Mouse (Mus musculus) gastrocnemius, postnatal 10 days (tissue): ENCODE results near the gene Parp6. TPM values are rescaled to one million over a fixed set of nuclear protein-coding genes. Genes with fewer than 3 reads are reported as not detected.

Source experiments
- DNase-seq: peaks from one replicate; pipeline ENCODE4 v3.0.0; 2021; ENCODE audit warnings: mixed read lengths
- long read RNA-seq, 2 experiments: library from polyadenylated mRNA; stranded (forward); transcript quantifications; one replicate each; pipeline ENCODE4 v2.0.0; 2021
- total RNA-seq, 2 experiments: library from RNA; stranded (reverse); gene quantifications; 2 replicates each; pipeline ENCODE4 v1.2.3; 2021

Parp6 gene
- 10 to 100 TPM; 11.9 to 19.0 TPM for total RNA-seq
- long read RNA-seq, experiment 1, partial matches to known transcripts, result 1 of 28 reads
- long read RNA-seq, experiment 1, other reads (novel, unspliced or antisense), result 25 of 28 reads
- long read RNA-seq, experiment 2, partial matches to known transcripts, result 0 of 21 reads
- long read RNA-seq, experiment 2, other reads (novel, unspliced or antisense), result 19 of 21 reads

DNA sequence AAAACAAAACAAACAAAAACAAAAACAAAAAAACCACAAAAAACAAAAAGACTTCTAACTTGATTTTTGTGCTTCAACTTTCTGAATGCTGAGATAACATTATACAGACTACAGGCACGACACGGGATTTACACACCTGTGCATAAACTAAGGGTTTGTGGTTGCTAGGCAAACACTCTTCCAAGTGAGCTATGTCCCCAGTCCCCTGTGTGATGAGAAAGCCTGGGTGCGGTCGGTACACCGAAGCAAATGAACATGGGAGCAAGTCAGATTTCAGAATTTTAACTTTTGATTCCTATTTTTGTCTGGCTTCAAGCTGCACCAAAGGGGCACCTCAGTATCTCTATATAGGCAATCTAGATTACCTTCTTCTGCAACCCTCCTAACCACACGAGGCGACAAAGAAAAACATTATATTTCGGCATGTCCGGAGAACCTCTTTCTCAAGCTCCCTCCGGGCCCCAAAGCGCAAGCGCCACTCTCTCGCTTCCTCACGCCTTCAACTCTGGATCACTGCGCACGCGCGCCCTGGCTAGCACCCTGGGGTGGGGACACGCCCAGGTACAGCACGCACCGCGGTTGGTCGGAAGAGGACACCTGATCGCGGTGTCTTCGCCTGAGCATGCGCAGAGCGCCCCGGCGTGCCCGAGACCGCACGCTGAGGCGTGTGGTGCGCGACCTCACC, at the start of gene Parp6:
Parp6 (plus strand) TSS at position 663 of the 685 bp plus-strand sequence.
- peak; percentile 100 for DNase-seq

GRCm38 (mm10) chr9:59571852-59572251, 45.2 kb upstream of the Parp6 start:
- DNase-seq, result no peak

DNA sequence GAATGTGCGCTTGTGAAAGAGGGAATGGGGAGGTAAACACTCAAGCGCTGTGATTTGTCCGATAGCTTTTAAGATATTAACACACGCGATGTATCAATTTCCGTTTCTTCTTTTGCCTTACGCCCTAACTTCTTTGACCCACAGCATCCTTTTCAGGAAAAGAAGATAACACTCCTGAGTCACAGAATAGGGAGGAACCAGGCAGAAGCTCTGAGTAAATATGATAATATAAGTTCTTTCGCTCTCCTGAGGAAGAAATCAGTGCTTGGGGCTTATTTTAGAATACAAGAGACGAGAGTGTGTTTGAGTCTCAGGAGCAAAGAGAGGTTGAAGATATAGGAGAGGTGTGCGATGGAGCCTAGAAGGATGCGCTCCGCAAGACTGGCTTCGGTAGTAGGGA, 39.7 kb upstream of the Parp6 start:
- DNase-seq, result no peak

DNA sequence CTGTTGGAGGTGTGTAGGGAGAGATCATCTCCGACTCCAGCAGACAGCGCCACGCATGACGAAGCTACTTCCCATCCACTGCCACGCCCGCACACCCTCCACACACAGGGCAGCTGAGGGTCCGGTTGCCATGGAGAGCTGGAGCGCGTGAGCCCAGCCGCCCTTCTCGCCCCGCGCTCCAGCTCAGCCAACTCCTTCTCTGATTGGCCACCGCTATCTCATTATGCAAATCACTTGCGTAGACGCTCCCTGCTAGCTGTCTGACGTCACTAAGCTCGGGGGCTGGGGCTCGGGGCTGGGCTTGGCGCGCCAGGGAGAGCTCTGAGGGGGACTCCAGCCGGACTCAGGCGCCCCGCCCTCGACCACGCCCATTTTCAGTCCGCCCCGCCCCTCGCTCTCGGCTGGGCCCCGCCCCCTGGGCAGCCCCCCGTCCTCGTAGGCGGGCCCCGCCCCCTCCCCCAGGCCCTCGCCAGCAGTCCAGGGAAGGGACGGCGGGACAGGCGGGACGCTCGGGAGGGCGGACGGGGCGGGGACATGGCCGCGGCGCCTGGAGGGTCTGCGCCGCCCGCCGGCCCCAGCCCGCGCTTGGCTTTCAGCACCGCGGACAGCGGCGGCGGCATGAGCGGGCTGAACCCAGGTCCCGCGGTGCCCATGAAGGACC, 39.1 kb upstream of the Parp6 start, which contains the start of gene Celf6:
Celf6 (plus strand) TSS at position 74 of the 661 bp plus-strand sequence.
- DNase-seq, result peak; percentile 77

GRCm38 (mm10) chr9:59578505-59578867, 38.6 kb upstream of the Parp6 start:
- DNase-seq, result no peak

DNA sequence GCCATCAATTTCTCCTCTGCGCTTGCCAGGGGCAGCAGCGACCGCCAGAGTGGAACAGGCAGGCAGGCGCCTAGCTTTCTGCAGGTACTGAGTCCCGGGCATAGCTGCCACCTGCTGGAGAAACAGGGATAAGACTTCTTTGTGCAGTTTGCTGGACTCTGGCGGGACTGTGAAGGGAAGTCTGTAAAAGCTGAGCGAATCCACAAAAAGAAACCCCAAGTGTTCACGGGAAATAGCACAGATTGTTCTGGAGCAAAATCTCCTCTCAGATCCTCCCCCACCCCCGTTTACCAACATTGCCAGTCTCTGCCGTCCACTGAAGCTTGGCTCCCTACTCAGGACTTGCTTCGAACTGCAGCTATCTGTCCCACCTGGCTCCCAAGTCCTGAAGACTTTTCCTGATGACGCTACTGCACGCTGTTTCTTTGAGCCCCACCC, 32.2 kb upstream of the Parp6 start:
- DNase-seq, result peak; percentile 65

GRCm38 (mm10) chr9:59588252-59588651, 28.8 kb upstream of the Parp6 start:
- no peak for DNase-seq

- DNase-seq, result no peak
Observed at GRCm38 (mm10) chr9:59588710-59589671, 28.1 kb upstream of the Parp6 start.

DNA sequence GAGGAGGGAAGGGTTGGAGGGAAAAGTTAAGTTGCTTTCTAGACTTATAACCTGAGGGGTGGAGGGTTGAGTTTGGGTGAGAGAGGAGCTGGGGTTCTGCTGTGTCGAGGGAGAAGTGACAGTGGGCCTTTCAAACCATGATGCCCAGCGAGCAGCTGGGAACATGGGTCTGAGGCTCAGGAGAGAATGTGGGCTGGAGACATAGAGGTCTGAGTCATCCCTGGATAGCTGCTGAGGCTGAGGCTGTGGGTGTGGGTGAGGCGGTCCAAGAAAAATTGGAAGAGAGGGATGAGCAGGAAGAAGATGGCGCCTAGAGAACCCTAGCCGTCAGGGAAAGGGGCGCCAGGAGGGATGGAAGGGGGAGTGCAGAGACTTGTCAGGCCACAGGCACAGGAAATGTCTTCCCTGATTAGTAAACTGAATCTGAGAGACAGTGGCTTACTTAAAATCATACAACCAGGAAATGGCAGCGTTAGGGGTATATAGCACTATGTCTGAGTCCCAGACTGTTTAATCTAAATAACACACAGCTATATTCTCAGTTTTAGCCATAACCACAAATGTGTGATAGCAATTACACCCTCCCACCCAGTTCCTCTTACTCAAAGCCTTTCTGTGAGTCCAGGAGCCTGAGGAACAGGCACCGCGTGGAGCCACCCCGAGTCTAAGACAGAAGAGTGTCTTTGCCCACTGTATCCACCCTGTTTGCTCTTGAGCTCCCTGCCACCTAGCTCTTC, 27.2 kb upstream of the Parp6 start:
- DNase-seq, result no peak

GRCm38 (mm10) chr9:59601661-59602060, 15.4 kb upstream of the Parp6 start:
- no peak for DNase-seq

- DNase-seq, result no peak
Observed at GRCm38 (mm10) chr9:59605967-59606366, 11.1 kb upstream of the Parp6 start.

GRCm38 (mm10) chr9:59610950-59611349, 6.1 kb upstream of the Parp6 start:
- no peak for DNase-seq

DNA sequence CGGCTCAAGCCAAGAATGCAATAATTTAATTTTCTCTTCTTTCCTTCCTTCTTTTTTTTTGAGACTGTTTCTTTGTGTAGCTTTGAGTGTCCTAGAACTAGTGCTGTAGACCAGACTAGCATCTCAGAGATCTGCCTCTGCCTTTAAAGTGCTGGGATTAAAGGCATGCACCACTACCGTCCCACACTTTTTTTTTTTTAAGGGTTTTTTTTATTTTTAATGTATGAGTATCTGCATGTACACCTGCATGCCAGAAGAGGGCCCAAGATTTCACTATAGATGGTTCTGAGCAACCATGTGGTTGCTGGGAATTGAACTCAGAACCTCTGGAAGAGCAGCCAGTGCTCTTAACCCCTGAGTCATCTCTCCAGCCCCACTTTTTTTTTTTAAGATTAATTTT, 1.3 kb upstream of the Parp6 start:
- no peak for DNase-seq

DNA sequence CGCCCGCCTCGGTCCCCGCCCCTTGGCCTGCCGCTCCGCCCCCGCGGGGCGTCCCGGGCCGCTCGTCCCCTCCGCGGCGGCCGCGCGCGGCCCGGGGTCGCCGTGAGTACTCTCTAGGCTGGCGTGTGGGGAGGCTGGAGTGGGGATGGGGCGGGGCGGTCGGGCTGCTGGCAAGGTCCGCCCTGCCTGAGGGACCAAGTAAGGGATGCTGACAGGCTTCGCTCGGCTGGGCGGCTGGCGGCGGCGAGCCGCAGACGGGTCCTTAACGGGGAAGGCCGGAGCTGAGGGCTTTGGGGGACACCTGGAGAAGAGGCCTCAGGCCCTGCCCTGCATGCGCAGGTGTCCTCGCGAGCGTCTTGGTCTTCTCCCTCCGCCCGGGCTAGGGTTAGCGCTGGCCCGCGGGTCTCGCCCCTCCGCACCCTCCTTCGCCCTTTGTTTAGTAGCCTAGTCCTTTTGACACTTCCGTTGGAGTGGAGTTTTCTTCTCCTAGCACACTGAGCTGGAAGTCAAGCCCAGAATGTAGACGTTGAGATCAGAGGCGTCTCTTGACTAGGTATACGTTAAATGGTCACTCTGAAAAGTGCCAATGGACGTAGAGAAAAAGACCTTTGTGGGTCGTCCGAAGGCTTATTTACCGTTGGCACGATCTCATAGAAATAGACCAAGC, 356 bp downstream of the Parp6 start:
- DNase-seq, result no peak

DNA sequence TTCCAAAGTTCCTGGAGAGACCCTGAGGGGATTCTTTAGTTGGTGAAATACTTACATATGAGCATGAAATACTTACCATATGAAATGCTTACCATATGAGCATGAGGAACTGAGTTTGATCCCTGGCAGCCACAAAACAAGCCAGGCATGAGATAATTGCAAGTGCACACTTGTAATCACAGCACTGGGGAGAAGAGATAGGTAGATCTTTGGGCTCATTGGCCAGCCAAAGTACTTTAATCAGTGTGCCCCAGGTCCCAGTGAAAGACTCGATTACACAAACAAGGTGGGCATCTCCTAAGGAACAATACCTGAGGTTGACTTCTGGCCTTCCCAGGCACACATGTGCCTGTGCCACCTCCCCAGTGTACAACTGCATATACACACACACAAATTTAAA, 21.3 kb downstream of the Parp6 start:
- DNase-seq, result no peak

DNA sequence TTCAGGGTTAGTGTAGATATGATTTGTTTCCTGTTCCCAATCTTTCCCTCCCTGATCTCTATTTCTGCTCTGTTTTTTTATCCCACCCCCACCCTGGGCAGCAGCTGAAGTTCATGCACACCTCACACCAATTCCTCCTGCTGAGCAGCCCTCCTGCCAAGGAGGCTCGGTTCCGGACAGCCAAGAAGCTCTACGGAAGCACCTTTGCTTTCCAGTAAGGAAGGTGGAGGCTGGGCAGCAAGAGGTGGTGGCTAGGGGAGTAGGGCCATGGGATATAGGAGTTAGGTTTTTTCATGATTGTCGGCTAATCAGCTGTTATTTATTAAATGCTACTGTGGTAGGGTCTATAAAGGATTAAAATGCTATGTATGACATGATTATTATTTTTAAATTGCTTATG, 22.9 kb downstream of the Parp6 start:
- no peak for DNase-seq

GRCm38 (mm10) chr9:59641320-59641719, 24.2 kb downstream of the Parp6 start:
- DNase-seq, result no peak

DNA sequence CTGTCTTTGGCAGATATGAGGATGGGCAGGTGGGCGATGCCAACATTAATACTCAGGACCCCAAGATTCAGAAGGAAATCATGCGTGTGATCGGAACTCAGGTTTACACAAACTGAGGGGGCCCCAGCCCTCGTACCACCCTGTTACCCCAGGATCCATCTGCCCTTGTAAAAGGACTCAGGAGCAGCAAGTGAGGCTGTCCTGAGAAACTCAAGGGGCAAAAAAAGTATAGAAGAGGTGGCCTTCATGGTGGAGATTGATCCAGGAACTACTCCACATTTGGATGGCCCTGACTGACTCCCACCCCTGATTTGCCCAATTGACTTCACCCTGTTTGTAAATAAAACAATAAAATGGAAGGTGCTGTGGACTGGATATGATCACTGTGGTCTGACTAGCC, 32.8 kb downstream of the Parp6 start:
- no peak for DNase-seq

GRCm38 (mm10) chr9:59653371-59653770, 36.3 kb downstream of the Parp6 start:
- DNase-seq, result no peak

DNA sequence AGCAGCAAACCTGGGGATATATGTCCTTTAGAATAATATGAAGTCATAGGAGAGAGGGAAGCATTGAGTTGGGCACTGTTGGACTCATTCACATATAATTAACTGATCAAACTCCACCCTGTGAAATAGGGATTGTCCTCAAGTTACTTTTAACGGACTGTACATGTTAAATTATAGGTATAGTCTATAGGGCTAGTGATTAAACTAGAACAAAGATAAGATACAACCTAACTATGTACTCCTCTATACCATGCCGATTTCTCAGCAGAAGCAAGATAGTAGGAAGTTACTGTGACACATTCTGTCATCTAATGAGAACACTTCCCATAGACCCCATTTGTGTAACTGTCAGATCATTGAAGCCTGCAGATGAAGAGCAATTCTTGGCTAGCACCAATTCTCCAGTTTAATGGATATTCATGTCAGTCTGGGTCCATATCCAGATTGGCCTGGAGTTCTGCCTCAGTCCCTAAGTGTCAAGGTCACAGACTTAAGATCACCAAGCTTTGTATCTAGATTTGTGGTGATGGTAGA, 37.4 kb downstream of the Parp6 start:
- no peak for DNase-seq
